Mouse (Mus musculus) sigmoid colon, adult 10 weeks (tissue): Measurements from ENCODE around the gene Lin7c. TPM values are rescaled to one million over a fixed set of nuclear protein-coding genes. Genes with fewer than 3 reads are reported as not detected.

Experiments used
- polyA plus RNA-seq: library from polyadenylated mRNA; stranded (reverse); fragments of 350-450 nt; fragmentation: Illumina TruSeq; extraction: RNeasy Lipid Tissue Mini Kit (QIAGEN cat#74804); gene quantifications from one replicate; pipeline ENCODE4 v1.2.3, GENCODE M21; 2014; ENCODE audit warnings: low read depth, low replicate concordance

The Lin7c gene
- 440 TPM for polyA plus RNA-seq

GRCm38 (mm10) chr2:109890597-109890996, at the start of gene Lin7c:
Gene Lin7c (plus strand): TSS chr2:109890853.

GRCm38 (mm10) chr2:109917496-109918413, 27.1 kb downstream of the Lin7c start, which contains the start of gene Lgr4:
Gene Lgr4 (plus strand): TSS chr2:109917647.

Other genes starting within 250 kb of the Lin7c start
- 0.63 TPM for gene Bdnf, start 216.2 kb upstream of the Lin7c start, polyA plus RNA-seq
- 287 TPM for gene Lgr4, start 26.8 kb downstream of the Lin7c start, polyA plus RNA-seq
- 73.7 TPM for gene Ccdc34, start 127.0 kb downstream of the Lin7c start, polyA plus RNA-seq